Mouse (Mus musculus) hindbrain, postnatal 0 days (tissue): ENCODE data around the gene Tmprss13. TPM values are rescaled to one million over a fixed set of nuclear protein-coding genes. Genes with fewer than 3 reads are reported as not detected.

Experiments
- ATAC-seq: fragments of 200-750 bp; cut with Nextera tagmentation; 2 replicates; pipeline ENCODE4 v1.8.0; 2017; ENCODE audit warnings: mild to moderate bottlenecking, moderate TSS enrichment, moderate library complexity
- DNase-seq: peaks from one replicate; pipeline ENCODE4 v3.0.0-alpha.2; 2015; ENCODE audit warnings: low spot score
- H3K27ac ChIP-seq: fragments of 300-500 bp; sonication (generic); 2 replicates; pipeline ENCODE4 v1.5.1; 2014; ENCODE audit warnings: mild to moderate bottlenecking
- H3K27me3 ChIP-seq: fragments of 300-500 bp; sonication (generic); 2 replicates; pipeline ENCODE4 v1.6.1; 2014; ENCODE audit warnings: low read length, mixed read lengths; ENCODE audit not compliant: insufficient read depth
- H3K36me3 ChIP-seq: fragments of 300-500 bp; sonication (generic); 2 replicates; pipeline ENCODE4 v1.6.1; 2014; ENCODE audit warnings: low read length, mixed read lengths; ENCODE audit not compliant: insufficient read depth
- H3K4me1 ChIP-seq: fragments of 300-500 bp; sonication (generic); 2 replicates; pipeline ENCODE4 v1.6.1; 2014; ENCODE audit warnings: antibody characterized with exemption, low read length, mixed read lengths; ENCODE audit not compliant: insufficient read depth
- H3K4me2 ChIP-seq: fragments of 300-500 bp; sonication (generic); 2 replicates; pipeline ENCODE4 v1.6.1; 2014; ENCODE audit warnings: low read depth, mild to moderate bottlenecking, low read length, moderate library complexity, mixed read lengths
- H3K4me3 ChIP-seq: fragments of 300-500 bp; sonication (generic); 2 replicates; pipeline ENCODE4 v1.5.1; 2014; ENCODE audit warnings: low read length
- H3K9ac ChIP-seq: fragments of 300-500 bp; sonication (generic); replicated peaks from 2 replicates; pipeline ENCODE4 v1.6.1; 2014; ENCODE audit warnings: mild to moderate bottlenecking, low read length, moderate library complexity, mixed read lengths
- H3K9me3 ChIP-seq: fragments of 300-500 bp; sonication (generic); 2 replicates; pipeline ENCODE4 v1.6.1; 2016; ENCODE audit warnings: low read length, mixed read lengths
- CTCF ChIP-seq: IDR thresholded peaks from 2 replicates; pipeline ENCODE4 v1.5.1; 2016; ENCODE audit warnings: antibody characterized with exemption, control low read depth, low read depth
- WGBS: fragments of 180-500 bp; shearing (Covaris S2); extraction: QIAGEN DNeasy Blood & Tissue Kit; methylation state at CpG from one replicate; pipeline ENCODE4 v1.1.7; 2014; 5-methylcytosine and 5-hydroxymethylcytosine counted together
- polyA plus RNA-seq: library from polyadenylated mRNA; unstranded; fragments of >200 nt; fragmentation: Nextera tagmentation; extraction: Ambion mirVana; gene quantifications from 2 replicates; pipeline ENCODE4 v1.2.1, GENCODE M21; 2015
- total RNA-seq: library from RNA; depleted of rRNA; stranded (reverse); fragments of >200 nt; gene quantifications from 2 replicates; pipeline ENCODE4 v1.2.3, GENCODE M21; 2014

Gene Tmprss13
- total and polyA plus RNA-seq, 2 experiments from 2014 or later: not detected

GRCm38 (mm10) chr9:45291481-45292168, 27.3 kb upstream of the Tmprss13 start:
- no peak for DNase-seq
- Histone ChIP-seq H3K36me3 (no peaks in the 10 kb centered on the region), H3K9ac (no peak overlapping the region), H3K27me3 (no peaks in the 10 kb centered on the region), H3K4me1 (no peaks in the 10 kb centered on the region), H3K9me3 (no peaks in the 10 kb centered on the region), H3K27ac (no peak overlapping the region), H3K4me2 (no peak overlapping the region), H3K4me3 (no peak overlapping the region)
- ATAC-seq: no peak
- no peak for TF ChIP-seq CTCF
- 77% methylated on average over 11 of the region's 11 CpGs for WGBS

GRCm38 (mm10) chr9:45294210-45295011, 24.5 kb upstream of the Tmprss13 start:
- Histone ChIP-seq H3K27me3 (no peaks in the 10 kb centered on the region), H3K36me3 (no peaks in the 10 kb centered on the region), H3K9ac (no peak overlapping the region), H3K4me2 (no peak overlapping the region), H3K4me1 (no peaks in the 10 kb centered on the region), H3K9me3 (no peaks in the 10 kb centered on the region), H3K4me3 (no peak overlapping the region), H3K27ac (no peak overlapping the region)
- DNase-seq (no peak), ATAC-seq (no peak)
- WGBS: 39% methylated on average over 10 of the region's 10 CpGs
- TF ChIP-seq CTCF: no peak

- H3K4me1 ChIP-seq: no peaks in the 10 kb centered on the region
- no peaks in the 10 kb centered on the region for H3K9me3 ChIP-seq
- peak; percentile 53 for DNase-seq
- no peaks in the 10 kb centered on the region for H3K27me3 ChIP-seq
- WGBS: 83% methylated on average over 11 of the region's 11 CpGs
- no peak overlapping the region for H3K9ac ChIP-seq
- no peak overlapping the region for H3K4me2 ChIP-seq
- no peak for ATAC-seq
- no peaks in the 10 kb centered on the region for H3K36me3 ChIP-seq
- no peak overlapping the region for H3K27ac ChIP-seq
- peak; percentile 73 for TF ChIP-seq CTCF
- H3K4me3 ChIP-seq: no peak overlapping the region
These were observed 19.5 kb upstream of the Tmprss13 start for GRCm38 (mm10) chr9:45299231-45300006.

- ATAC-seq: peak; percentile 96
- H3K4me2 ChIP-seq: peak overlapping the region; percentile 49
These were observed 18.3 kb upstream of the Tmprss13 start for GRCm38 (mm10) chr9:45300422-45301104.

GRCm38 (mm10) chr9:45301771-45302170, 17.1 kb upstream of the Tmprss13 start:
- no peak overlapping the region for H3K4me3 ChIP-seq
- WGBS: 88% methylated on average over 8 of the region's 8 CpGs
- no peak for TF ChIP-seq CTCF
- DNase-seq: no peak
- H3K27me3 ChIP-seq: no peaks in the 10 kb centered on the region
- no peak for ATAC-seq
- no peaks in the 10 kb centered on the region for H3K9me3 ChIP-seq
- H3K9ac ChIP-seq: no peak overlapping the region
- no peaks in the 10 kb centered on the region for H3K36me3 ChIP-seq
- H3K4me1 ChIP-seq: no peaks in the 10 kb centered on the region
- H3K27ac ChIP-seq: no peak overlapping the region
- no peak overlapping the region for H3K4me2 ChIP-seq

More at GRCm38 (mm10) chr9:45300422-45301104, 18.3 kb upstream of the Tmprss13 start:
- H3K4me1 ChIP-seq: no peaks in the 10 kb centered on the region
- H3K9ac ChIP-seq: peak overlapping the region; percentile 37; the same call in 1 of the 2 replicates
- no peaks in the 10 kb centered on the region for H3K9me3 ChIP-seq
- H3K27ac ChIP-seq: peak overlapping the region; percentile 74
- WGBS: 13% methylated on average over 20 of the region's 20 CpGs
- peak; percentile 97 for DNase-seq
- H3K27me3 ChIP-seq: no peaks in the 10 kb centered on the region
- no peaks in the 10 kb centered on the region for H3K36me3 ChIP-seq
- TF ChIP-seq CTCF: peak; percentile 98
- peak overlapping the region; percentile 19 for H3K4me3 ChIP-seq

- no peak overlapping the region for H3K27ac ChIP-seq
- WGBS: 85% methylated on average over 12 of the region's 12 CpGs
- H3K9me3 ChIP-seq: no peaks in the 10 kb centered on the region
- no peak overlapping the region for H3K4me2 ChIP-seq
- DNase-seq (no peak), ATAC-seq (no peak)
- no peaks in the 10 kb centered on the region for H3K27me3 ChIP-seq
- no peak overlapping the region for H3K4me3 ChIP-seq
- no peak overlapping the region for H3K9ac ChIP-seq
- no peaks in the 10 kb centered on the region for H3K36me3 ChIP-seq
- H3K4me1 ChIP-seq: no peaks in the 10 kb centered on the region
- TF ChIP-seq CTCF: no peak
These were observed 12.0 kb upstream of the Tmprss13 start for GRCm38 (mm10) chr9:45306746-45307410.
